Mouse (Mus musculus) midbrain, embryonic 16.5 days (tissue): ENCODE data around the gene 1700113H08Rik. TPM values are rescaled to one million over a fixed set of nuclear protein-coding genes. Genes with fewer than 3 reads are reported as not detected.
A peak's percentile ranks its signal among the peaks of the same experiment; 100 is the strongest.

Experiments used
- ATAC-seq: fragments of 200-750 bp; cut with Nextera tagmentation; 2 replicates; pipeline ENCODE4 v1.8.0; 2017; ENCODE audit warnings: moderate TSS enrichment
- H3K27ac ChIP-seq: fragments of 300-500 bp; sonication (generic); 2 replicates; pipeline ENCODE4 v1.5.1; 2014; ENCODE audit warnings: mild to moderate bottlenecking, low read length, mixed read lengths
- H3K27me3 ChIP-seq: fragments of 300-500 bp; sonication (generic); 2 replicates; pipeline ENCODE4 v1.6.1; 2014; ENCODE audit warnings: low read depth, low read length, mixed read lengths; ENCODE audit not compliant: control insufficient read depth, insufficient read depth
- H3K36me3 ChIP-seq: fragments of 300-500 bp; sonication (generic); 2 replicates; pipeline ENCODE4 v1.6.1; 2014; ENCODE audit warnings: mild to moderate bottlenecking, low read length, moderate library complexity, mixed read lengths; ENCODE audit not compliant: control insufficient read depth, insufficient read depth
- H3K4me1 ChIP-seq: fragments of 300-500 bp; sonication (generic); 2 replicates; pipeline ENCODE4 v1.6.1; 2014; ENCODE audit warnings: mild to moderate bottlenecking, low read length, mixed read lengths; ENCODE audit not compliant: control insufficient read depth, insufficient read depth
- H3K4me2 ChIP-seq: fragments of 300-500 bp; sonication (generic); 2 replicates; pipeline ENCODE4 v1.6.1; 2014; ENCODE audit warnings: mild to moderate bottlenecking, low read length, mixed read lengths
- H3K4me3 ChIP-seq: fragments of 300-500 bp; sonication (generic); 2 replicates; pipeline ENCODE4 v1.5.1; 2014; ENCODE audit warnings: low read depth, mild to moderate bottlenecking, low read length, moderate library complexity, mixed read lengths
- H3K9ac ChIP-seq: fragments of 300-500 bp; sonication (generic); 2 replicates; pipeline ENCODE4 v1.6.1; 2014; ENCODE audit warnings: low read depth, low read length, mixed read lengths
- H3K9me3 ChIP-seq: fragments of 300-500 bp; sonication (generic); replicated peaks from 2 replicates; pipeline ENCODE4 v1.6.1; 2014; ENCODE audit warnings: mild to moderate bottlenecking, low read length, mixed read lengths; ENCODE audit not compliant: control insufficient read depth, poor library complexity, severe bottlenecking
- WGBS: fragments of 180-500 bp; shearing (Covaris S2); extraction: QIAGEN DNeasy Blood & Tissue Kit; methylation state at CpG from one replicate; pipeline ENCODE4 v1.1.7; 2014; 5-methylcytosine and 5-hydroxymethylcytosine counted together
- polyA plus RNA-seq: library from polyadenylated mRNA; unstranded; fragments of >200 nt; fragmentation: Nextera tagmentation; extraction: Ambion mirVana; gene quantifications from 2 replicates; pipeline ENCODE4 v1.2.1, GENCODE M21; 2015

Gene 1700113H08Rik
- polyA plus RNA-seq: 0.22 and 0.40 TPM in 2 replicates

DNA sequence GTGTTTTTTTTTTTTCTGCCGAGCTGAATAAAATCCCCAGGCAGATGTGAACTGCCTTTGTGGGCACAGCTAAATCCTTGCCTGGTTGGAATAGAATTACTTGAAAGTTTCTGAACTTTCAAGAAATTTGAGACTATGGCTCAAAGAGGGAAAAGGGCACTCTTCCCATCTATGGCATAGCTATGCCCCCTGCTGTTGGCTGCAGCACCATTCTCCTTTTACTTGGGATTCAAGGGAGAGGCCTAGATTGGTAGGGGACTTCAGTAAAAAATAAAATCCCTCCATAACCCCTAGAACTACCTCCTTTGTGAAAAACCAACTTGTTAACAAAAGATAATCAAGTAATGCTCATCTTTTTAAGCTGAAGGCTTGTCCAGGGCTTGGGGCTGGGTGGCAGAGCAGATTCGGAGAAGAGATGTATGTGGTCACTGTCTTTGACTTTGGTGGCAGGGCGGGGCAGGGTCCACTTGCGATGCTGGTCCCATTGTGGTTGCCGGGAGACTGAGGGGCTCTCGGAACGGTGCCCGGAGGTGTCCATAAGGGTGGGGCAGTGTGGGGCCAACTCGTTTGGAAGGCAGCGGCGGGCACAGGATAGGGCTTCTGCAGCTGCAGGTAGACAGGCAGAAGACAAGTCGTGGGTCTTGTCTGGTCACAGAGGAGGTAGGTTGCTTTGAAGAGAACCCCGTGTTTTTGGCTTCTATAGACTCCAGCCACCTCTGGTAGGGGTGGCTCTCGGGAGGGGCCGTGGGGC lies at the start of gene 1700113H08Rik:
Gene 1700113H08Rik, plus strand, starts transcription at position 546 of the 751 bp plus-strand sequence.
- no peaks in the 10 kb centered on the region for H3K36me3 ChIP-seq
- peak within 1 kb of the TSS; percentile 52 for H3K4me3 ChIP-seq
- peaks cover 12% of the 10 kb centered on the region for H3K4me1 ChIP-seq
- WGBS: 2% methylated on average over 15 of the region's 15 CpGs
- no peaks in the 10 kb centered on the region for H3K27me3 ChIP-seq
- ATAC-seq: peak; percentile 14; the same call in 1 of the 2 replicates
- H3K9ac ChIP-seq: peak within 1 kb of the TSS; percentile 75
- peak within 1 kb of the TSS; percentile 88 for H3K27ac ChIP-seq
- H3K9me3 ChIP-seq: no peaks in the 10 kb centered on the region
- peak within 1 kb of the TSS; percentile 79 for H3K4me2 ChIP-seq

DNA sequence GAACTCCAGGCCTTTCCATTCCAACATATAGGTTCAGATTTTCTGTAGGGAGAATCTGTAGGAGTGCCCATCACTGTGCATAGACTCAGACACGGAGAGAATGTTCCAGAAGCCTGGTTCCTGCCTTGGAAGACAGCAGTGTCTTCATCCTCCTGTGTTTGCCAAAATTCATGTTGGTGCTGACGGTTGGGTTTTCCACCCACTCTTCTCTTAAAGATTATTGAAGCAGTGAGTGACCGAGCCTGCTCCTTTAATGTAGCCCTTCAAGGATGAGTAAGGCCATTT lies 49.7 kb upstream of the 1700113H08Rik start:
- 92% methylated on average over 3 of the region's 3 CpGs for WGBS

GRCm38 (mm10) chr10:87012087-87012486 lies 45.8 kb upstream of the 1700113H08Rik start:
- H3K9ac ChIP-seq: no peak overlapping the region
- ATAC-seq: no peak
- H3K9me3 ChIP-seq: no peaks in the 10 kb centered on the region
- peaks cover 6% of the 10 kb centered on the region; the same call in 1 of the 2 replicates for H3K4me1 ChIP-seq
- H3K36me3 ChIP-seq: no peaks in the 10 kb centered on the region
- no peaks in the 10 kb centered on the region for H3K27me3 ChIP-seq
- no peak overlapping the region for H3K4me3 ChIP-seq
- no peak overlapping the region for H3K4me2 ChIP-seq
- WGBS: 94% methylated on average over 7 of the region's 7 CpGs
- no peak overlapping the region for H3K27ac ChIP-seq

More for the DNA sequence above, 49.7 kb upstream of the 1700113H08Rik start:
- Histone ChIP-seq H3K27me3 (no peaks in the 10 kb centered on the region), H3K27ac (no peak overlapping the region), H3K9me3 (no peaks in the 10 kb centered on the region), H3K4me1 (no peaks in the 10 kb centered on the region), H3K9ac (no peak overlapping the region), H3K36me3 (no peaks in the 10 kb centered on the region), H3K4me3 (no peak overlapping the region), H3K4me2 (no peak overlapping the region)
- no peak for ATAC-seq

DNA sequence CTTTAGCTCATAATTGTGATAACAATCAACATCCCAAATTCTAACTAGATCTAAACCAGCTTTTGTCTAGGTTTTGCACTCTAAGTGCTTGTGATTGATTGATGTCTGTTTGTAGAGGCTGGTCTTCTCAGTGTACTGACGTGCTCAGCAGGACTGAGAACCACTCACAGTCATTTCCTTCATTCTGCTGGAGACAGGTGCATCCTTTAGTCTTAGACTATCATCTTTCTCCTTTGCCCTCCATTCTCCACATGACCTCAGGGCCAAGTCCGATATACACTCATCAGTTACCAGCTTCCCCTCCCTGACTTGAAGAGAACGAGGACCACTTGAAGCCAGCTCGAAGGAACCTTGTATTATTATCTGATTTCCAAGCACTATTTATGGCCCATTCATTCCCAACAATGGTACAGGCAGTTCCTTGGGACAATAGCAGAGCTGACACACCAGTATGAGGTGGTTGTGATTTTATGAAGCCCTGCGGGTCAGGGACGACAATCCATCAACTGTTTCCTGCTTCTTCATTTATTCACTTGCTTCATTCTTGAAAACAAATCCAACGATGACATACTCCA lies 43.4 kb upstream of the 1700113H08Rik start:
- no peaks in the 10 kb centered on the region for H3K27me3 ChIP-seq
- H3K9me3 ChIP-seq: no peaks in the 10 kb centered on the region
- no peak overlapping the region for H3K9ac ChIP-seq
- 89% methylated on average over 7 of the region's 7 CpGs for WGBS
- no peak overlapping the region for H3K4me2 ChIP-seq
- H3K4me1 ChIP-seq: peaks cover 6% of the 10 kb centered on the region; the same call in 1 of the 2 replicates
- ATAC-seq: no peak
- H3K27ac ChIP-seq: no peak overlapping the region
- H3K4me3 ChIP-seq: no peak overlapping the region
- H3K36me3 ChIP-seq: no peaks in the 10 kb centered on the region

DNA sequence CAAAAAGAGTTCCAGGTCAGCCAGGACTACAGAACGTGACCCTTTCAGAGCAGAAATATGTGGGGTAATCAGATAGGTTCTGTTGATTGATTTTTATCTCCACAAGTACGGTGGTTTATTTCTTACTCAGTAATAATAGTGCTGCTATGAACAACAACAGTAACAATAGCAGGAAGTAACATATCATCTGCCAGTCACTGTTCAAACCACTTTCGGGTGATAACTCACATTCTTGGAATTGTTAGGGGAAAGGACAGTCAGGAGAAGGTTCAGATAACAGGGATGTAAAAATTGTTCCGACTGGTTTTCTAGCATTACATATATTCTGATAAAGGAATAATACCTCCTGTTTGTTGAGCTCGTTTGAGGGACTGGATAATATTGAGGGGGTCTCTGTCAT lies 42.4 kb upstream of the 1700113H08Rik start:
- Histone ChIP-seq H3K27me3 (no peaks in the 10 kb centered on the region), H3K9ac (no peak overlapping the region), H3K4me3 (no peak overlapping the region), H3K27ac (no peak overlapping the region), H3K4me2 (no peak overlapping the region), H3K36me3 (no peaks in the 10 kb centered on the region), H3K4me1 (peaks cover 6% of the 10 kb centered on the region; the same call in 1 of the 2 replicates), H3K9me3 (no peaks in the 10 kb centered on the region)
- ATAC-seq: no peak
- 82% methylated on average over 5 of the region's 5 CpGs for WGBS

- Histone ChIP-seq H3K4me1 (peaks cover 6% of the 10 kb centered on the region; the same call in 1 of the 2 replicates), H3K9me3 (no peaks in the 10 kb centered on the region), H3K9ac (no peak overlapping the region), H3K27me3 (no peaks in the 10 kb centered on the region), H3K4me2 (no peak overlapping the region), H3K36me3 (no peaks in the 10 kb centered on the region), H3K4me3 (no peak overlapping the region), H3K27ac (no peak overlapping the region)
- 19% methylated on average over 9 of the region's 9 CpGs for WGBS
- peak; percentile 60; the same call in 1 of the 2 replicates for ATAC-seq
Measured at GRCm38 (mm10) chr10:87016151-87016692, 41.6 kb upstream of the 1700113H08Rik start.

DNA sequence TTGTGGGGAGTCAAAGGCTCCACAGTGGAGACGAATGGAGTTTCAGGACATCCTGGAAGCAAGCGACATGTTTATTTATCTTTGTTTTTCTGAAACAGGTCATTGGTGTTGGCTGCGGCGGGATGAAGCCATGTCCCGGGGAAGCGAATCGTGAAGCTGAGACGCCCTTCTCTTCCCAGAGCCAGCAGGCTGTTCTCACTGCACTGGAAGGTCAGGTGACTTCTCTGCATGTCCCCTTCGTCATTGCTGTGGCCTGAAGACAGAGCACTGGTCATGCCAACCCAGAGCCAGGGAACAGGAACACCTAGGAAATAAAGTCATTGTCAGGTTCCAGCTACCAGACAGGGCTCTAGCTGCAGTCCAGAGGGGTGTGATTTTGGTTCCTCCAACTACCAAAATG lies 39.0 kb upstream of the 1700113H08Rik start:
- ATAC-seq: no peak
- no peak overlapping the region for H3K27ac ChIP-seq
- WGBS: 81% methylated on average over 9 of the region's 9 CpGs

GRCm38 (mm10) chr10:87020711-87021110 lies 37.1 kb upstream of the 1700113H08Rik start:
- no peaks in the 10 kb centered on the region for H3K36me3 ChIP-seq
- H3K27ac ChIP-seq: no peak overlapping the region
- H3K9me3 ChIP-seq: no peaks in the 10 kb centered on the region
- no peak for ATAC-seq
- WGBS: 57% methylated on average over 15 of the region's 16 CpGs
- H3K4me2 ChIP-seq: no peak overlapping the region
- H3K4me1 ChIP-seq: peaks cover 6% of the 10 kb centered on the region; the same call in 1 of the 2 replicates
- H3K27me3 ChIP-seq: no peaks in the 10 kb centered on the region
- no peak overlapping the region for H3K9ac ChIP-seq
- H3K4me3 ChIP-seq: no peak overlapping the region

More for the DNA sequence above, 39.0 kb upstream of the 1700113H08Rik start:
- Histone ChIP-seq H3K36me3 (no peaks in the 10 kb centered on the region), H3K9me3 (no peaks in the 10 kb centered on the region), H3K4me1 (peaks cover 6% of the 10 kb centered on the region; the same call in 1 of the 2 replicates), H3K4me3 (no peak overlapping the region), H3K4me2 (no peak overlapping the region), H3K9ac (no peak overlapping the region), H3K27me3 (no peaks in the 10 kb centered on the region)

DNA sequence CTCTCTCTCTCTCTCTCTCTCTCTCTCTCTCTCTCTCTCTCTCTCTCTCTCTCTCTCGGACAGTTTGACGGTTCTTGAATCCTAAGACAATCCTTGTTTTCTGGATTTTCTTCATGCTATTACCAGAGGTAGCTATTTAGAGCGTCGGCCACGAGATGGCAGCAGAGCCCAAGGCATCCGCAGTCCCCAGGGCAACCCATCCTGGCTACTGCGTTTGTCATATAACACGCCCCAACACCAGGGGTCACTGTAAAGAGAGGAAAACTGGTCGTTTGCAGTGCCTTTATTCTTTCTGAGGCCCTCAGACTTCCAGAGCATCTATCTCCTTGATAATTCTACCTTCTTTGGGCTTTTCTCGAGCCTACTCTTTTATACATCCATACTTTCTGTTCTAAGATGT lies 33.0 kb upstream of the 1700113H08Rik start:
- under 1% methylated on average over 8 of the region's 10 CpGs for WGBS
- H3K9ac ChIP-seq: no peak overlapping the region
- no peaks in the 10 kb centered on the region for H3K27me3 ChIP-seq
- H3K4me2 ChIP-seq: no peak overlapping the region
- no peaks in the 10 kb centered on the region for H3K4me1 ChIP-seq
- H3K36me3 ChIP-seq: no peaks in the 10 kb centered on the region
- no peak overlapping the region for H3K27ac ChIP-seq
- peak; percentile 95 for ATAC-seq
- no peak overlapping the region for H3K4me3 ChIP-seq
- H3K9me3 ChIP-seq: no peaks in the 10 kb centered on the region
